Mouse (Mus musculus) CD4-positive, CD25-positive, alpha-beta regulatory T cell, adult 4 months (primary cell): ENCODE results near the gene Pik3r3. TPM values are rescaled to one million over a fixed set of nuclear protein-coding genes. Genes with fewer than 3 reads are reported as not detected.
A peak's percentile ranks its signal among the peaks of the same experiment; 100 is the strongest.

Experiments used
- ATAC-seq: one replicate; pipeline ENCODE4 v1.8.0; 2017
- polyA plus RNA-seq, 2 experiments: library from polyadenylated mRNA; unstranded; fragments of 100-300 nt; shearing (Covaris generic); gene quantifications; one replicate each; pipeline ENCODE4 v1.2.1; 2017

The Pik3r3 gene
- polyA plus RNA-seq, 2 experiments from 2014 or later, result 3.8 to 5.1 TPM

GRCm38 (mm10) chr4:116220071-116220650 is 1.3 kb upstream of the Pik3r3 start:
- ATAC-seq, result no peak

GRCm38 (mm10) chr4:116220780-116221139 is 658 bp upstream of the Pik3r3 start:
- peak; percentile 46 for ATAC-seq

- ATAC-seq, result no peak
Measured at GRCm38 (mm10) chr4:116221996-116222842, 801 bp downstream of the Pik3r3 start.

GRCm38 (mm10) chr4:116222843-116223119 is 1.4 kb downstream of the Pik3r3 start:
- ATAC-seq, result no peak

- no peak for ATAC-seq
Measured at GRCm38 (mm10) chr4:116243377-116243776, 22.0 kb downstream of the Pik3r3 start.

- ATAC-seq, result no peak
Measured at GRCm38 (mm10) chr4:116244240-116244639, 22.8 kb downstream of the Pik3r3 start.

- ATAC-seq, result peak; percentile 45
Measured at GRCm38 (mm10) chr4:116245926-116246325, 24.5 kb downstream of the Pik3r3 start.

GRCm38 (mm10) chr4:116249986-116250385 is 28.6 kb downstream of the Pik3r3 start:
- ATAC-seq, result no peak

GRCm38 (mm10) chr4:116268220-116268619 is 46.8 kb downstream of the Pik3r3 start:
- ATAC-seq, result no peak

GRCm38 (mm10) chr4:116282211-116282610 is 60.8 kb downstream of the Pik3r3 start:
- ATAC-seq, result no peak

GRCm38 (mm10) chr4:116291561-116291960 is 70.1 kb downstream of the Pik3r3 start:
- ATAC-seq, result no peak

- no peak for ATAC-seq
Measured at GRCm38 (mm10) chr4:116293296-116293695, 71.9 kb downstream of the Pik3r3 start.

GRCm38 (mm10) chr4:116300878-116301355 is 79.5 kb downstream of the Pik3r3 start:
- ATAC-seq, result no peak

- no peak for ATAC-seq
Measured at GRCm38 (mm10) chr4:116304551-116304950, 83.1 kb downstream of the Pik3r3 start.

- ATAC-seq, result no peak
Measured at GRCm38 (mm10) chr4:116317575-116317974, 96.2 kb downstream of the Pik3r3 start.

- no peak for ATAC-seq
Measured at GRCm38 (mm10) chr4:116322127-116322526, 100.7 kb downstream of the Pik3r3 start.

- ATAC-seq, result no peak
Measured at GRCm38 (mm10) chr4:116329256-116329655, 107.8 kb downstream of the Pik3r3 start.

GRCm38 (mm10) chr4:116336294-116336693 is 114.9 kb downstream of the Pik3r3 start:
- no peak for ATAC-seq

GRCm38 (mm10) chr4:116342119-116342518 is 120.7 kb downstream of the Pik3r3 start:
- no peak for ATAC-seq

GRCm38 (mm10) chr4:116352496-116352895 is 131.1 kb downstream of the Pik3r3 start:
- ATAC-seq, result no peak
